Comparison of ENCODE assay signal across 24 mouse cellular contexts in genomic region chr1:95624376-95624775, GRCm38 (mm10). TPM values are rescaled to one million over a fixed set of nuclear protein-coding genes. Genes with fewer than 3 reads are reported as not detected.
DNase-seq lines count a peak whose midpoint lies in the region; ATAC-seq and TF ChIP-seq lines count a peak whose summit lies in the region.
"Had no signal": no experiment of that assay in that cellular context is flagged by ENCODE, and none has a peak within 500 bp of the region (broad histone marks: within the 10 kb centered on the region; RNA-seq: fewer than 3 reads in every experiment).

No protein-coding gene starts in this region.

- TF ChIP-seq EP300 in CH12.LX (IDR thresholded peaks at IDR 0.05; ENCODE audit: low read length) = peak; percentile 98

- peak; percentile 40; the same call in 1 of the 2 replicates for TF ChIP-seq POLR2A in CH12.LX (IDR thresholded peaks at IDR 0.05; ENCODE audit: low read depth, low read length)

- no peak overlapping the region for H3K4me2 ChIP-seq in CH12.LX (ENCODE audit: insufficient read depth, low read depth, poor library complexity, severe bottlenecking)
- H3K4me2 ChIP-seq: embryonic facial prominence, embryonic 12.5 days; embryonic facial prominence, embryonic 15.5 days; heart, embryonic 13.5 days; hindbrain, embryonic 12.5 days; hindbrain, embryonic 15.5 days; intestine, embryonic 15.5 days had no signal

- H3K9me3 ChIP-seq in CH12.LX (replicated peaks; ENCODE audit: low read length) = no peaks in the 10 kb centered on the region
- H3K9me3 ChIP-seq in heart, embryonic 10.5 days = no peaks in the 10 kb centered on the region
- H3K9me3 ChIP-seq: embryonic facial prominence, embryonic 12.5 days; embryonic facial prominence, embryonic 15.5 days; heart, embryonic 13.5 days; hindbrain, embryonic 12.5 days; hindbrain, embryonic 15.5 days; intestine, embryonic 15.5 days had no signal

- H3K27me3 ChIP-seq in CH12.LX (replicated peaks) = no peaks in the 10 kb centered on the region
- no peaks in the 10 kb centered on the region for H3K27me3 ChIP-seq in splenic B cell, adult 2 months (ENCODE audit: control insufficient read depth, insufficient read depth, low read length, poor library complexity, severe bottlenecking)
- H3K27me3 ChIP-seq in heart, embryonic 10.5 days (ENCODE audit: insufficient read depth, poor library complexity, severe bottlenecking) = no peaks in the 10 kb centered on the region
- H3K27me3 ChIP-seq: embryonic facial prominence, embryonic 12.5 days; embryonic facial prominence, embryonic 15.5 days; heart, embryonic 13.5 days; hindbrain, embryonic 12.5 days; hindbrain, embryonic 15.5 days; intestine, embryonic 15.5 days had no signal

- TF ChIP-seq CTCF in CH12.LX (conservative IDR thresholded peaks at IDR 0.05 in 1 of 2, IDR thresholded peaks at IDR 0.05 in 1 of 2; ENCODE audit: low read depth in 2 of 2, low read length in 2 of 2) = no peak

- peaks cover 3 to 15% of the 10 kb centered on the region in 2 experiments; a peak in 2 of 4 replicates for H3K4me1 ChIP-seq in CH12.LX (ENCODE audit: control insufficient read depth in 1 of 2, insufficient read depth in 2 of 2)
- H3K4me1 ChIP-seq in heart, embryonic 10.5 days = no peaks in the 10 kb centered on the region
- H3K4me1 ChIP-seq: embryonic facial prominence, embryonic 12.5 days; embryonic facial prominence, embryonic 15.5 days; heart, embryonic 13.5 days; hindbrain, embryonic 12.5 days; hindbrain, embryonic 15.5 days; intestine, embryonic 15.5 days had no signal

- 74% methylated on average over 5 of the region's 5 CpGs for WGBS in heart, embryonic 10.5 days

- in situ Hi-C loops in CH12.LX (cut with MboI; ENCODE audit: low pct_ligation_motif_present, low pct_unique_long_range_greater_than_20kb, low sequenced_read_pairs) = no loop called here

- peak; percentile 12 for DNase-seq in CD4-positive, CD25-positive, alpha-beta regulatory T cell, adult 2 months (ENCODE audit: low read depth, low spot score)
- peak; percentile 84 for DNase-seq in CH12.LX (ENCODE audit: extremely low read depth)
- DNase-seq in splenic B cell, adult 2 months (ENCODE audit: low read depth, low spot score) = peak; percentile 64
- no peak for DNase-seq in urinary bladder, postnatal 10 days (ENCODE audit: low spot score)
- no peak for DNase-seq in heart, embryonic 10.5 days (ENCODE audit: low spot score)
- DNase-seq in kidney, postnatal 14 days = no peak
- DNase-seq: adrenal gland, adult 8-10 months; adrenal gland, postnatal 25 days; cerebellum, adult 18-20 months; cerebellum, adult 9-11 months; cerebellum, postnatal 25 days; forebrain, postnatal 0 days; gastrocnemius, postnatal 25 days; heart, adult 18-20 months; heart, postnatal 14 days had no signal

- peak overlapping the region; percentile 78 for H3K27ac ChIP-seq in CH12.LX (ENCODE audit: insufficient read depth, low read depth)
- no peak overlapping the region for H3K27ac ChIP-seq in heart, embryonic 10.5 days
- H3K27ac ChIP-seq: embryonic facial prominence, embryonic 12.5 days; embryonic facial prominence, embryonic 15.5 days; heart, embryonic 13.5 days; hindbrain, embryonic 12.5 days; hindbrain, embryonic 15.5 days; intestine, embryonic 15.5 days had no signal

- peaks cover 0 to 6% of the 10 kb centered on the region in 2 experiments for H3K36me3 ChIP-seq in CH12.LX (replicated peaks in 1 of 2; ENCODE audit: control insufficient read depth in 1 of 2, insufficient read depth in 1 of 2, low read length in 1 of 2)
- H3K36me3 ChIP-seq in splenic B cell, adult 2 months (ENCODE audit: control insufficient read depth, insufficient read depth, low read length, poor library complexity, severe bottlenecking) = peaks cover 9% of the 10 kb centered on the region
- H3K36me3 ChIP-seq in heart, embryonic 10.5 days = no peaks in the 10 kb centered on the region
- H3K36me3 ChIP-seq: embryonic facial prominence, embryonic 12.5 days; embryonic facial prominence, embryonic 15.5 days; heart, embryonic 13.5 days; intestine, embryonic 15.5 days had no signal

- peaks cover 5% of the 10 kb centered on the region; the same call in 1 of the 2 replicates for H3K79me2 ChIP-seq in CH12.LX (replicated peaks; ENCODE audit: control insufficient read depth, extremely low read depth, insufficient read depth, poor library complexity, severe bottlenecking)

- peak; percentile 13 for TF ChIP-seq RAD21 in CH12.LX (IDR thresholded peaks at IDR 0.05; ENCODE audit: low read depth, low read length)

- H3K9ac ChIP-seq in CH12.LX (ENCODE audit: insufficient read depth, low read depth) = no peak overlapping the region
- H3K9ac ChIP-seq: embryonic facial prominence, embryonic 12.5 days; embryonic facial prominence, embryonic 15.5 days; forebrain, postnatal 0 days; heart, embryonic 13.5 days; hindbrain, embryonic 12.5 days; hindbrain, embryonic 15.5 days; intestine, embryonic 15.5 days had no signal

- dilution Hi-C loops in CH12.LX (cut with MboI; ENCODE audit: extremely low pct_ligation_motif_present, extremely low pct_unique_long_range_greater_than_20kb, low sequenced_read_pairs) = no loop called here

- peak overlapping the region in 1 of 3 experiments; percentile 31 for H3K4me3 ChIP-seq in CH12.LX (replicated peaks in 1 of 3; ENCODE audit: low read depth in 2 of 3, low read length in 2 of 3, poor library complexity in 1 of 3)
- H3K4me3 ChIP-seq in heart, embryonic 10.5 days = no peak overlapping the region
- H3K4me3 ChIP-seq: embryonic facial prominence, embryonic 12.5 days; embryonic facial prominence, embryonic 15.5 days; heart, embryonic 13.5 days; hindbrain, embryonic 12.5 days; hindbrain, embryonic 15.5 days; intestine, embryonic 15.5 days had no signal

- ATAC-seq in megakaryocyte, adult 5-6 weeks (ENCODE audit: poor library complexity, severe bottlenecking) = 0 out of 2 replicates have a peak, but pooled peaks have one; percentile 18
- ATAC-seq: activated CD4-positive, CD25-positive, alpha-beta regulatory T cell, adult 4 months; forebrain, embryonic 14.5 days; forebrain, postnatal 0 days; intestine, embryonic 15.5 days had no signal

TF ChIP-seq in CH12.LX, 34 proteins besides CTCF, POLR2A, EP300 and RAD21:
- TF ChIP-seq BHLHE40 (IDR thresholded peaks at IDR 0.05; ENCODE audit: low read depth, low read length) (peak; percentile 90), ZNF384 (IDR thresholded peaks at IDR 0.05; ENCODE audit: low read depth, low read length) (peak; percentile 58; the same call in 1 of the 2 replicates), MAX (IDR thresholded peaks at IDR 0.05; ENCODE audit: low read length) (peak; percentile 80; the same call in 1 of the 2 replicates), IRF4 (IDR thresholded peaks at IDR 0.05; ENCODE audit: low read depth, low read length) (peak; percentile 98), CHD1 (IDR thresholded peaks at IDR 0.05; ENCODE audit: low read depth, low read length) (0 out of 2 replicates have a peak, but pooled peaks have one; percentile 45), JUND (conservative IDR thresholded peaks at IDR 0.05; ENCODE audit: low read depth, low read length) (peak; percentile 93), NRF1 (IDR thresholded peaks at IDR 0.05; ENCODE audit: low read depth, low read length) (no peak), MAZ (IDR thresholded peaks at IDR 0.05; ENCODE audit: low read depth, low read length) (peak; percentile 65; the same call in 1 of the 2 replicates), HCFC1 (IDR thresholded peaks at IDR 0.05; ENCODE audit: low read depth, low read length) (peak; percentile 24; the same call in 1 of the 2 replicates), TCF12 (IDR thresholded peaks at IDR 0.05; ENCODE audit: low read depth, low read length) (peak; percentile 87), JUN (IDR thresholded peaks at IDR 0.05; ENCODE audit: insufficient read depth, low read depth, low read length) (peak; percentile 88), ETS1 (conservative IDR thresholded peaks at IDR 0.05; ENCODE audit: low read depth, low read length) (peak; percentile 97), NELFE (IDR thresholded peaks at IDR 0.05; ENCODE audit: low read depth, low read length) (no peak), SIN3A (IDR thresholded peaks at IDR 0.05; ENCODE audit: low read length) (peak; percentile 79), GABPA (IDR thresholded peaks at IDR 0.05; ENCODE audit: insufficient replicate concordance, low read depth, low read length) (no peak), MAFK (IDR thresholded peaks at IDR 0.05; ENCODE audit: insufficient replicate concordance, low read length) (peak; percentile 79), MXI1 (IDR thresholded peaks at IDR 0.05; ENCODE audit: low read depth, low read length) (peak; percentile 38; the same call in 1 of the 2 replicates), E2F4 (IDR thresholded peaks at IDR 0.05; ENCODE audit: insufficient replicate concordance, low read depth, low read length) (0 out of 2 replicates have a peak, but pooled peaks have one; percentile 55), PAX5 (IDR thresholded peaks at IDR 0.05; ENCODE audit: low read length) (no peak), SMC3 (IDR thresholded peaks at IDR 0.05; ENCODE audit: low read depth, low read length) (peak; percentile 29; the same call in 1 of the 2 replicates), ZC3H11A (IDR thresholded peaks at IDR 0.05; ENCODE audit: low read depth, low read length) (no peak), CHD2 (IDR thresholded peaks at IDR 0.05; ENCODE audit: low read length) (peak; percentile 80), MEF2A (IDR thresholded peaks at IDR 0.05; ENCODE audit: borderline replicate concordance, low read depth, low read length) (peak; percentile 98), RCOR1 (conservative IDR thresholded peaks at IDR 0.05; ENCODE audit: low read depth, low read length) (peak; percentile 94), POLR2AphosphoS2 (IDR thresholded peaks at IDR 0.05; ENCODE audit: low read depth, low read length) (no peak), ZMIZ1 (IDR thresholded peaks at IDR 0.05; ENCODE audit: low read depth, low read length) (peak; percentile 39; the same call in 1 of the 2 replicates), USF2 (conservative IDR thresholded peaks at IDR 0.05; ENCODE audit: low read depth, low read length) (no peak), MYC (IDR thresholded peaks at IDR 0.05; ENCODE audit: low read depth, low read length) (peak; percentile 70; the same call in 1 of the 2 replicates)

RNA-seq across cellular contexts. Expression of gene St8sia4, which starts 43.0 kb away (rescaled TPM):
- total RNA-seq in CH12.LX (2012; rRNA removed) (13.6 and 19.7 TPM in 2 replicates), CH12.LX (2014; rRNA removed) (12.7 and 14.0 TPM in 2 replicates)
- 1.9 and 2.3 TPM in 2 replicates for polyA plus RNA-seq in CH12.LX (2012; ENCODE audit: insufficient read length, low read depth)
- total RNA-seq in megakaryocyte, adult 5-6 weeks (2015) = 180 and 208 TPM in 2 replicates
- total RNA-seq in megakaryocyte, adult 5-6 weeks (2017) = 226 and 232 TPM in 2 replicates
- polyA plus RNA-seq in heart, embryonic 10.5 days (2016; fragmentation: Nextera tagmentation; extraction: Ambion mirVana) = 0.46 and 2.1 TPM in 2 replicates

Comparison
In these comparisons a context has a peak if more than half of its experiments do, and no peak if none do; other contexts are left out.
1. DNase-seq: peak in CD4-positive, CD25-positive, alpha-beta regulatory T cell, adult 2 months (single experiment), CH12.LX (single experiment) and splenic B cell, adult 2 months (single experiment); none in urinary bladder, postnatal 10 days (single experiment), heart, embryonic 10.5 days (single experiment) and kidney, postnatal 14 days (single experiment).
2. RNA of gene St8sia4, which starts 43.0 kb away (total RNA-seq): 180 to 232 TPM in megakaryocyte, adult 5-6 weeks; 12.7 to 19.7 TPM in CH12.LX; every median in the first group is over 4 times any median in the second.